Mouse (Mus musculus): ENCODE measurements around the gene Kcmf1.

- TF ChIP-seq CTCF (IDR thresholded peaks at IDR 0.05; ENCODE audit: control insufficient read depth, insufficient read depth, insufficient replicate concordance, low read depth, low read length) (no peak), POLR2A (IDR thresholded peaks at IDR 0.05; ENCODE audit: control insufficient read depth, low read depth, low read length) (no peak)
Measured at GRCm38 (mm10) chr6:72852180-72852579, 47.6 kb downstream of the Kcmf1 start.

Measured in testis, adult 2 months (tissue).